Mouse (Mus musculus): Measurements from ENCODE around the gene Mlxipl. TPM values are rescaled to one million over a fixed set of nuclear protein-coding genes. Genes with fewer than 3 reads are reported as not detected.

The Mlxipl gene
- total and polyA plus RNA-seq, 3 experiments: 0.22 TPM; not detected in 2

- Histone ChIP-seq H3K27me3 (ENCODE audit: insufficient read depth, low read length) (no peaks in the 10 kb centered on the region), H3K4me3 (ENCODE audit: low read depth, low read length) (no peak overlapping the region), H3K9me3 (replicated peaks) (peaks cover 2% of the 10 kb centered on the region), H3K36me3 (replicated peaks) (peaks cover 87% of the 10 kb centered on the region), H3K4me1 (ENCODE audit: insufficient read depth, low read depth, low read length) (peaks cover 8% of the 10 kb centered on the region)
- TF ChIP-seq POLR2AphosphoS5 (IDR thresholded peaks at IDR 0.05; ENCODE audit: insufficient replicate concordance, low read depth, low read length) (no peak), GATA1 (IDR thresholded peaks at IDR 0.05; ENCODE audit: borderline replicate concordance, low read length) (no peak), GATA2 (IDR thresholded peaks at IDR 0.05; ENCODE audit: borderline replicate concordance, low read depth, low read length) (no peak), CTCF (IDR thresholded peaks at IDR 0.05; ENCODE audit: low read depth, low read length) (no peak), TAL1 (conservative IDR thresholded peaks at IDR 0.05; ENCODE audit: low read depth, low read length) (no peak)
- no peak for DNase-seq (ENCODE audit: low spot score)
- ATAC-seq (ENCODE audit: extremely low read depth, insufficient number of reproducible peaks, low FRiP score, poor library complexity, severe bottlenecking): no peak
Measured at GRCm38 (mm10) chr5:135179616-135180015, 89.9 kb downstream of the Mlxipl start.

DNA sequence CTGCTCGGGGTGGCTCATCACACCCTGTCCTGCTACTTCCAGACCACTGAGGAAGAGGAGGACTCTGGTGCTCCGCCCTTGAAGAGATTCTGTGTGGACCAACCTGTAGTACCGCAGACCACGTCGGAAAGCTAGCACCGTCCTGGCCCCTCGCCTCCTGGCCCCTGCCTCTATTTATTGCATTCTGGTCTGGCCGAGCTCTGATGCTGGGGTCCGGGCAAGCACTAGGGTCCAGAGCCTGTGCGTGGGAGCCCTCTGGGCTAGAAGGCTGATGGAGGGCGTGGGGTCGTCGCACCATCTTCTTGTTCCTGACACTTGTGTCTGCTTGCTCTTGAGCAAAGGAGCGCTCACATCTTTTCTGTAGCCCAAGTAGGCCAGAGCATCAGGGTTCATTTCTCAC lies 91.1 kb downstream of the Mlxipl start:
- no peak for TF ChIP-seq GATA1 (IDR thresholded peaks at IDR 0.05; ENCODE audit: borderline replicate concordance, low read length)
- no peak for TF ChIP-seq POLR2AphosphoS5 (IDR thresholded peaks at IDR 0.05; ENCODE audit: insufficient replicate concordance, low read depth, low read length)
- TF ChIP-seq TAL1 (conservative IDR thresholded peaks at IDR 0.05; ENCODE audit: low read depth, low read length): no peak
- no peak for TF ChIP-seq GATA2 (IDR thresholded peaks at IDR 0.05; ENCODE audit: borderline replicate concordance, low read depth, low read length)
- TF ChIP-seq CTCF (IDR thresholded peaks at IDR 0.05; ENCODE audit: low read depth, low read length): no peak
- H3K4me1 ChIP-seq (ENCODE audit: insufficient read depth, low read depth, low read length): peaks cover 16% of the 10 kb centered on the region
- H3K9me3 ChIP-seq (replicated peaks): peaks cover 6% of the 10 kb centered on the region
- H3K4me3 ChIP-seq (ENCODE audit: low read depth, low read length): no peak overlapping the region
- no peak for DNase-seq (ENCODE audit: low spot score)
- ATAC-seq (ENCODE audit: extremely low read depth, insufficient number of reproducible peaks, low FRiP score, poor library complexity, severe bottlenecking): no peak
- H3K36me3 ChIP-seq (replicated peaks): peaks cover 80% of the 10 kb centered on the region
- H3K27me3 ChIP-seq (ENCODE audit: insufficient read depth, low read length): no peaks in the 10 kb centered on the region

- Histone ChIP-seq H3K27me3 (ENCODE audit: insufficient read depth, low read length) (no peaks in the 10 kb centered on the region), H3K9me3 (replicated peaks) (peaks cover 6% of the 10 kb centered on the region), H3K4me3 (ENCODE audit: low read depth, low read length) (no peak overlapping the region), H3K4me1 (ENCODE audit: insufficient read depth, low read depth, low read length) (peaks cover 20% of the 10 kb centered on the region), H3K36me3 (replicated peaks) (peaks cover 73% of the 10 kb centered on the region)
- no peak for TF ChIP-seq GATA1 (IDR thresholded peaks at IDR 0.05; ENCODE audit: borderline replicate concordance, low read length)
- TF ChIP-seq GATA2 (IDR thresholded peaks at IDR 0.05; ENCODE audit: borderline replicate concordance, low read depth, low read length): no peak
- TF ChIP-seq TAL1 (conservative IDR thresholded peaks at IDR 0.05; ENCODE audit: low read depth, low read length): no peak
- no peak for TF ChIP-seq CTCF (IDR thresholded peaks at IDR 0.05; ENCODE audit: low read depth, low read length)
- TF ChIP-seq POLR2AphosphoS5 (IDR thresholded peaks at IDR 0.05; ENCODE audit: insufficient replicate concordance, low read depth, low read length): no peak
- ATAC-seq (ENCODE audit: extremely low read depth, insufficient number of reproducible peaks, low FRiP score, poor library complexity, severe bottlenecking): no peak
- no peak for DNase-seq (ENCODE audit: low spot score)
Measured at GRCm38 (mm10) chr5:135181776-135182175, 92.1 kb downstream of the Mlxipl start.

GRCm38 (mm10) chr5:135183131-135183861 lies 93.6 kb downstream of the Mlxipl start:
- DNase-seq (ENCODE audit: low spot score) (no peak), ATAC-seq (ENCODE audit: extremely low read depth, insufficient number of reproducible peaks, low FRiP score, poor library complexity, severe bottlenecking) (no peak)
- peaks cover 57% of the 10 kb centered on the region for H3K36me3 ChIP-seq (replicated peaks)
- no peak overlapping the region for H3K4me3 ChIP-seq (ENCODE audit: low read depth, low read length)
- H3K27me3 ChIP-seq (ENCODE audit: insufficient read depth, low read length): no peaks in the 10 kb centered on the region
- H3K9me3 ChIP-seq (replicated peaks): peaks cover 6% of the 10 kb centered on the region
- H3K4me1 ChIP-seq (ENCODE audit: insufficient read depth, low read depth, low read length): peaks cover 20% of the 10 kb centered on the region
- TF ChIP-seq GATA2 (IDR thresholded peaks at IDR 0.05; ENCODE audit: borderline replicate concordance, low read depth, low read length) (no peak), GATA1 (IDR thresholded peaks at IDR 0.05; ENCODE audit: borderline replicate concordance, low read length) (no peak)

GRCm38 (mm10) chr5:135185016-135185415 lies 95.3 kb downstream of the Mlxipl start:
- H3K36me3 ChIP-seq (replicated peaks): peaks cover 51% of the 10 kb centered on the region
- TF ChIP-seq GATA2 (IDR thresholded peaks at IDR 0.05; ENCODE audit: borderline replicate concordance, low read depth, low read length): no peak
- no peak for TF ChIP-seq GATA1 (IDR thresholded peaks at IDR 0.05; ENCODE audit: borderline replicate concordance, low read length)
- TF ChIP-seq TAL1 (conservative IDR thresholded peaks at IDR 0.05; ENCODE audit: low read depth, low read length): no peak
- TF ChIP-seq POLR2AphosphoS5 (IDR thresholded peaks at IDR 0.05; ENCODE audit: insufficient replicate concordance, low read depth, low read length): no peak
- no peak for TF ChIP-seq CTCF (IDR thresholded peaks at IDR 0.05; ENCODE audit: low read depth, low read length)
- no peak for ATAC-seq (ENCODE audit: extremely low read depth, insufficient number of reproducible peaks, low FRiP score, poor library complexity, severe bottlenecking)

DNA sequence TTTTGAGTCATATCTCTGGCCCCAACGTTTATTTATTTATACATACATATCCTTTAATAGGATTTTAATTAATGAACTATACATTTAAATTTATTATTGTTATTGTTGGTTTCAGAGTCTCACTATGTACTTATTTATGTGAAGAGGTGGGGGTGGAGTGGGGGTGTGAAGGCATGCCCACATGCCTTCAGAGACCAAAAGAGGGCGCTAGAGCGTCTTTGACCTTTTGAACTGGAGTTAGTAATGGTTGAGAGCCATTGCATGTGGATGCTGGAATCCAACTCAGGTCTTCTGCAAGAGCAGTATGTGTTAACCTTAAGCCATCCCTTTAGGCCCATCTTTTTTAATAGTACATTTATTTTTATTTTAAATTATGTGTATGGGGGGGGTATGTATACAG lies 95.9 kb downstream of the Mlxipl start:
- H3K4me1 ChIP-seq (ENCODE audit: insufficient read depth, low read depth, low read length): peaks cover 26% of the 10 kb centered on the region
- TF ChIP-seq GATA2 (IDR thresholded peaks at IDR 0.05; ENCODE audit: borderline replicate concordance, low read depth, low read length): no peak
- peak; percentile 35; the same call in 1 of the 2 replicates for TF ChIP-seq CTCF (IDR thresholded peaks at IDR 0.05; ENCODE audit: low read depth, low read length)
- peaks cover 6% of the 10 kb centered on the region for H3K9me3 ChIP-seq (replicated peaks)
- no peak for ATAC-seq (ENCODE audit: extremely low read depth, insufficient number of reproducible peaks, low FRiP score, poor library complexity, severe bottlenecking)
- peaks cover 50% of the 10 kb centered on the region for H3K36me3 ChIP-seq (replicated peaks)
- peak; percentile 23 for DNase-seq (ENCODE audit: low spot score)
- H3K27me3 ChIP-seq (ENCODE audit: insufficient read depth, low read length): no peaks in the 10 kb centered on the region
- H3K4me3 ChIP-seq (ENCODE audit: low read depth, low read length): no peak overlapping the region

More at GRCm38 (mm10) chr5:135185016-135185415, 95.3 kb downstream of the Mlxipl start:
- no peaks in the 10 kb centered on the region for H3K27me3 ChIP-seq (ENCODE audit: insufficient read depth, low read length)
- H3K9me3 ChIP-seq (replicated peaks): peaks cover 6% of the 10 kb centered on the region
- H3K4me1 ChIP-seq (ENCODE audit: insufficient read depth, low read depth, low read length): peaks cover 26% of the 10 kb centered on the region
- DNase-seq (ENCODE audit: low spot score): no peak
- H3K4me3 ChIP-seq (ENCODE audit: low read depth, low read length): no peak overlapping the region
